Mouse (Mus musculus): Measurements from ENCODE around the gene Gm10644. TPM values are rescaled to one million over a fixed set of nuclear protein-coding genes. Genes with fewer than 3 reads are reported as not detected.

The Gm10644 gene
- total RNA-seq, 2 experiments from 2014 or later = not detected

GRCm38 (mm10) chr8:83938330-83938729 lies 16.7 kb downstream of the Gm10644 start:
- ATAC-seq (replicated peaks; ENCODE audit: poor library complexity, severe bottlenecking) = no peak

- no peak for ATAC-seq (replicated peaks; ENCODE audit: poor library complexity, severe bottlenecking)
Measured at GRCm38 (mm10) chr8:83937645-83938044, 17.4 kb downstream of the Gm10644 start.

DNA sequence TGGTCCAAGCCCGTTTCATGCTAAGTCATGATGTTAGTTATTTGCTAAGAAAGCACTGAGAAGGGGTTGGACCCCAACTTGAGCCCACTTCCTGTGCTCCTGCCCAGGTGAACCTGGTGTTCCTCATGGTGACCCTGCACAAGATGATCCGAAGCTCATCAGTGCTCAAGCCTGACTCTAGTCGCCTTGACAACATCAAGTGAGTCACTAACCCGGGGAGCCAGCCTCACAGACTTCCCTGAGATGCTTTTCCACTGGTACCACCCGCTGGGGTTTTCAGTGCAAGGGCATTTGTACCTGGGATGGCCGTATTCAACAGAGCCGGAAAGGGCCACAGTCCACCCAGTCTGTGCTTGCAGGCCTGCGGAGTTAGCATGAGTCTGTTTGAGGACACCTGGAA lies 19.6 kb downstream of the Gm10644 start:
- ATAC-seq (replicated peaks; ENCODE audit: poor library complexity, severe bottlenecking) = no peak

- no peak for ATAC-seq (replicated peaks; ENCODE audit: poor library complexity, severe bottlenecking)
Measured at GRCm38 (mm10) chr8:83934994-83935393, 20.0 kb downstream of the Gm10644 start.

DNA sequence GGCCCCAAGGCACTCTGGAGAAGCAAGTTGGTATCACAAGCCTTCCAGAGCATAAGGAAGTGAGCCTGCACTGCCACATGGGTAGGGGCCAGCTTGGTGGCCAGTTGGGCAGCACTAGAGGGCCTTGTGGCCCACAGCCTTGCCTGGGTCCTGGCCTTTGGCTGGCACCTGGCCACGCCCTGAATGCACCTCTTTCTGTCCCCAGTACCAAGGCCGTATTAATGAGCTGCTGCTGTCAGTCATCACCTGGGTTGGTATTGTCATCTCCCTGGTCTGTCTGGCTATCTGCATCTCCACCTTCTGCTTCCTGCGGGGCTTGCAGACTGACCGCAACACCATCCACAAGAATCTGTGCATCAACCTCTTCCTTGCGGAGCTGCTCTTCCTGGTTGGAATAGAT lies 20.8 kb downstream of the Gm10644 start:
- ATAC-seq (replicated peaks; ENCODE audit: poor library complexity, severe bottlenecking) = no peak

GRCm38 (mm10) chr8:83926266-83926665 lies 28.7 kb downstream of the Gm10644 start:
- ATAC-seq (replicated peaks; ENCODE audit: poor library complexity, severe bottlenecking) = no peak

- ATAC-seq (replicated peaks; ENCODE audit: poor library complexity, severe bottlenecking) = no peak
Measured at GRCm38 (mm10) chr8:83924585-83924984, 30.4 kb downstream of the Gm10644 start.

DNA sequence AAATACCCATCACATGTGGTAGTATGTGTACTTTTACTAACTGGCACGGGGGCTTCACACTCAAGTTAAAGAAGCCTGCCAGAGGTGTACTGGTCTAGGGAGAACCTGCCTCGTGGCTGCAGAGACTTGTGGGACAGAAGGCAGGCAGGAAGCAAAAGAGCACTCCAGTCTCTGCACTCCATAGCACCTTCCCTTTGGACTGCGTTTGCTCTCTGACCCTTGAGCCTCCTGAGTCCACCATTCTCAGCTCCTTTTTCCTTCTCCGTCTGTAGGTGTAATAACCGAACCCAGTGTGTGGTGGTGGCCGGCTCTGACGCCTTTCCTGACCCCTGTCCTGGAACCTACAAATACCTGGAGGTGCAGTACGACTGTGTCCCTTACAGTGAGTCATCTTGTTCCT lies 32.3 kb downstream of the Gm10644 start:
- no peak for ATAC-seq (replicated peaks; ENCODE audit: poor library complexity, severe bottlenecking)

- ATAC-seq (replicated peaks; ENCODE audit: poor library complexity, severe bottlenecking) = peak; percentile 58; the same call in 1 of the 2 replicates
Measured at GRCm38 (mm10) chr8:83921558-83921957, 33.4 kb downstream of the Gm10644 start.

GRCm38 (mm10) chr8:83917566-83917965 lies 37.4 kb downstream of the Gm10644 start:
- ATAC-seq (replicated peaks; ENCODE audit: poor library complexity, severe bottlenecking) = no peak

GRCm38 (mm10) chr8:83916015-83916414 lies 39.0 kb downstream of the Gm10644 start:
- ATAC-seq (replicated peaks; ENCODE audit: poor library complexity, severe bottlenecking) = no peak

GRCm38 (mm10) chr8:83914860-83915259 lies 40.1 kb downstream of the Gm10644 start:
- no peak for ATAC-seq (replicated peaks; ENCODE audit: poor library complexity, severe bottlenecking)

- no peak for ATAC-seq (replicated peaks; ENCODE audit: poor library complexity, severe bottlenecking)
Measured at GRCm38 (mm10) chr8:83914232-83914631, 40.8 kb downstream of the Gm10644 start.

- no peak for ATAC-seq (replicated peaks; ENCODE audit: poor library complexity, severe bottlenecking)
Measured at GRCm38 (mm10) chr8:83911809-83912731, 42.9 kb downstream of the Gm10644 start.

- no peak for ATAC-seq (replicated peaks; ENCODE audit: poor library complexity, severe bottlenecking)
Measured at GRCm38 (mm10) chr8:83909311-83909710, 45.7 kb downstream of the Gm10644 start.

- ATAC-seq (replicated peaks; ENCODE audit: poor library complexity, severe bottlenecking) = no peak
Measured at GRCm38 (mm10) chr8:83908583-83908982, 46.4 kb downstream of the Gm10644 start.

GRCm38 (mm10) chr8:83902961-83903666 lies 51.9 kb downstream of the Gm10644 start:
- no peak for ATAC-seq (replicated peaks; ENCODE audit: poor library complexity, severe bottlenecking)

GRCm38 (mm10) chr8:83901566-83902485 lies 53.2 kb downstream of the Gm10644 start:
- no peak for ATAC-seq (replicated peaks; ENCODE audit: poor library complexity, severe bottlenecking)

DNA sequence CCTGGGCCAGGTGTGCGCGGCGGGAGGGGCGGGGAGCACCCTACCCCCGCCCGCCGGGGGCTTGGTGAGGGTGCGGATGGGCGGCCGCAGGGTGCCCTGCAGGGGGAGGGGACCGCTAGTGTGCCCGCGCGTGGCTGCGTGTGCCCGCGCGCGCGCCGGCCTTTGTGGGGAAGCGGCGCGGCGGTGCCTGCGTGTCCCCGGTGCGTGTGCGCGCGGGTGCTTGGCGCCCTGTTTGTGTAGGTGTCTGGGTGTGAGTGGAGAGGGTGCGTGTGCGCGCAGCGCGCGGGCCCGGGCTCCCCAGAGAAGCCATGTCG lies 54.1 kb downstream of the Gm10644 start:
- ATAC-seq (replicated peaks; ENCODE audit: poor library complexity, severe bottlenecking) = no peak

DNA sequence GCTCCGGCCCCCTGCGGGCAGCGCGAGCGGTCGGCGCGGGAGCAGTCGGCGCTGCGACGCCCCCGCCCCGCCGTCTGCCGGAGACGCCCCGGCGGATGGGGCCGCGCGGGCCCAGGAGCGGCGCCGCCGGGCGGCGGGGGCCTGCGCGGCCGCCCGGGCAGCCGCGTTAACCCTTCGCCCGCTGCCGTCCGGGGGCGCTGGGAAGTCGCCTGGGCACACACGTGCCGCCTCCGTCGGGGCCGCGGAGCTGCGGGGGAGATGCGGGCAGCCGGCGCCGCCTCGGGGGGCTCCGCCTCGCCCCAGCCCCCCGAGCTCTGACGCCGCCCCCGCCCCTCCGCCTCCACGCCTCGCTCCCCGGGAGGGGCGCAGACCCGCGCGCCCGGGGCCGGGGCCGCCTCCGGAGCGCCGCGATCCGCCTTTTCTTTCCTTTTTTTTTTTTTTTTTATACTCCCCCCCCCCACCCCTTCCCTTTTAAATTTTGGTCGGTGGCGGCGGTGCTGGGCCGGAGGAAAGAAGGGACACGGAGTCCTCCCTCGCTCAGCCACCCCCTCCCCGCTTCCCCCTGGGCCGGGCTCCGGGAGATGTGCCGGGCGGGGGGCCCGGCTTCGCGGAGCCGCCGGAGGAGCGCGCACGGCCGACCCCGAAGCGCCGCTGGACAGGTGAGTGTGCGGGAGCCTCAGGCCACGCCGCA lies 54.6 kb downstream of the Gm10644 start:
- ATAC-seq (replicated peaks; ENCODE audit: poor library complexity, severe bottlenecking) = no peak

All from granulocyte monocyte progenitor cell, adult 5-6 weeks (primary cell).